ENCODE assay signal across 18 mouse cellular contexts in the genomic region with DNA sequence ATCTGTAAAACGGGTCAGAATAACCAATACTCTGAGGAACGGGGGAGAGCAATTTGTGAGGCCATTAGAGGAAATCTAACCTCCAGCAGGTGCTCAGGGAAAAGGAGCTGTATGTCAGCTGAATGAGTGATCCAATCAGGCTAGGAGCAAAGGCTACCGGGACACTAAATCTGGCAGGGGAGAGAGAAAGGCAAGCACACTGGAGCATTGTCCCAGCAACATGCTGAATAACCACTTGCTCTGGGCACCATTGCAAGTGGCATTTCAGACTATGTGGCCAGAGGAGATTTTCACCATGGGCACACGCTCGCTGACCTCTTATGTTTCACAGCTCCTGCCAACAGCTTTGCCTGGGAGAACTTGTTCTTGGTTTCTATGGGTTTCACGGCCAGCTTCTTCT. TPM values are rescaled to one million over a fixed set of nuclear protein-coding genes. Genes with fewer than 3 reads are reported as not detected.
DNase-seq lines count a peak whose midpoint lies in the region; ATAC-seq lines count a peak whose summit lies in the region.
"Had no signal": no experiment of that assay in that cellular context is flagged by ENCODE, and none has a peak within 500 bp of the region (broad histone marks: within the 10 kb centered on the region; RNA-seq: fewer than 3 reads in every experiment).

No protein-coding gene starts in this region.

- no peaks in the 10 kb centered on the region for H3K27me3 ChIP-seq in hindbrain, embryonic 14.5 days (ENCODE audit: control insufficient read depth, insufficient read depth, low read length)
- no peaks in the 10 kb centered on the region for H3K27me3 ChIP-seq in hindbrain, embryonic 11.5 days (ENCODE audit: control insufficient read depth, insufficient read depth, low read length)
- no peaks in the 10 kb centered on the region for H3K27me3 ChIP-seq in neural tube, embryonic 15.5 days (replicated peaks)
- H3K27me3 ChIP-seq: forebrain, embryonic 13.5 days; heart, embryonic 13.5 days; hindbrain, embryonic 13.5 days; intestine, embryonic 15.5 days; Patski had no signal

- H3K9ac ChIP-seq in hindbrain, embryonic 14.5 days, result no peak overlapping the region
- no peak overlapping the region for H3K9ac ChIP-seq in hindbrain, embryonic 11.5 days (ENCODE audit: low read depth, low read length)
- H3K9ac ChIP-seq in neural tube, embryonic 15.5 days (replicated peaks), result no peak overlapping the region
- H3K9ac ChIP-seq: forebrain, embryonic 13.5 days; heart, embryonic 13.5 days; hindbrain, embryonic 13.5 days; intestine, embryonic 15.5 days had no signal

- DNase-seq in gastrocnemius, adult 18-20 months (ENCODE audit: low spot score), result peak; percentile 70
- DNase-seq in gastrocnemius, postnatal 4 days (ENCODE audit: low spot score in 2 of 2), result no peak
- no peak for DNase-seq in hindbrain, embryonic 14.5 days (ENCODE audit: low spot score)
- no peak for DNase-seq in hindbrain, embryonic 11.5 days (ENCODE audit: low spot score)
- peak; percentile 55 for DNase-seq in Muller cell, postnatal 12 days (ENCODE audit: inconsistent ontology term)
- no peak for DNase-seq in spleen, adult 12 weeks (ENCODE audit: low spot score)
- DNase-seq: adrenal gland, postnatal 14 days; cerebellum, adult 2 months; cerebellum, postnatal 10 days; heart, postnatal 36 days had no signal

- H3K4me3 ChIP-seq in hindbrain, embryonic 14.5 days (replicated peaks; ENCODE audit: low read length), result no peak overlapping the region
- no peak overlapping the region for H3K4me3 ChIP-seq in hindbrain, embryonic 11.5 days (ENCODE audit: low read depth, low read length)
- no peak overlapping the region for H3K4me3 ChIP-seq in neural tube, embryonic 15.5 days (replicated peaks)
- H3K4me3 ChIP-seq: embryonic facial prominence, embryonic 10.5 days; forebrain, embryonic 13.5 days; heart, embryonic 13.5 days; hindbrain, embryonic 13.5 days; intestine, embryonic 15.5 days had no signal

- H3K9me3 ChIP-seq in hindbrain, embryonic 14.5 days (ENCODE audit: control insufficient read depth, low read length), result no peaks in the 10 kb centered on the region
- H3K9me3 ChIP-seq in hindbrain, embryonic 11.5 days (ENCODE audit: control insufficient read depth, low read length), result no peaks in the 10 kb centered on the region
- H3K9me3 ChIP-seq in neural tube, embryonic 15.5 days (replicated peaks), result no peaks in the 10 kb centered on the region
- H3K9me3 ChIP-seq: embryonic facial prominence, embryonic 10.5 days; forebrain, embryonic 13.5 days; heart, embryonic 13.5 days; hindbrain, embryonic 13.5 days; intestine, embryonic 15.5 days had no signal

- H3K27ac ChIP-seq in hindbrain, embryonic 14.5 days, result peak overlapping the region; percentile 38; the same call in 1 of the 2 replicates
- no peak overlapping the region for H3K27ac ChIP-seq in hindbrain, embryonic 11.5 days (ENCODE audit: low read depth, low read length)
- 0 out of 2 replicates have a peak overlapping the region, but pooled peaks have one; percentile 20 for H3K27ac ChIP-seq in neural tube, embryonic 15.5 days (replicated peaks)
- H3K27ac ChIP-seq: embryonic facial prominence, embryonic 10.5 days; forebrain, embryonic 13.5 days; heart, embryonic 13.5 days; intestine, embryonic 15.5 days had no signal

- no peak overlapping the region for H3K4me2 ChIP-seq in hindbrain, embryonic 14.5 days (replicated peaks)
- no peak overlapping the region for H3K4me2 ChIP-seq in hindbrain, embryonic 11.5 days (replicated peaks; ENCODE audit: low read depth, low read length)
- H3K4me2 ChIP-seq in neural tube, embryonic 15.5 days, result no peak overlapping the region
- H3K4me2 ChIP-seq: forebrain, embryonic 13.5 days; heart, embryonic 13.5 days; hindbrain, embryonic 13.5 days; intestine, embryonic 15.5 days had no signal

- no peak for ATAC-seq in hindbrain, embryonic 14.5 days (ENCODE audit: low FRiP score)
- ATAC-seq in hindbrain, embryonic 11.5 days (ENCODE audit: low FRiP score), result no peak
- ATAC-seq in neural tube, embryonic 15.5 days (ENCODE audit: low FRiP score), result no peak
- ATAC-seq: activated CD4-positive, CD25-positive, alpha-beta regulatory T cell, adult 4 months; forebrain, embryonic 13.5 days; intestine, embryonic 15.5 days; Patski had no signal

- no peaks in the 10 kb centered on the region for H3K4me1 ChIP-seq in hindbrain, embryonic 14.5 days (replicated peaks; ENCODE audit: control insufficient read depth, insufficient read depth, low read length)
- no peaks in the 10 kb centered on the region for H3K4me1 ChIP-seq in hindbrain, embryonic 11.5 days (replicated peaks; ENCODE audit: control insufficient read depth, insufficient read depth, low read length)
- H3K4me1 ChIP-seq in neural tube, embryonic 15.5 days, result 0 out of 2 replicates have a peak, but pooled peaks cover 3% of the 10 kb centered on the region
- H3K4me1 ChIP-seq: embryonic facial prominence, embryonic 10.5 days; forebrain, embryonic 13.5 days; heart, embryonic 13.5 days; intestine, embryonic 15.5 days had no signal

- peaks cover 87% of the 10 kb centered on the region for H3K36me3 ChIP-seq in hindbrain, embryonic 14.5 days (replicated peaks; ENCODE audit: control insufficient read depth, insufficient read depth)
- H3K36me3 ChIP-seq in hindbrain, embryonic 11.5 days (ENCODE audit: control insufficient read depth, insufficient read depth, low read length), result no peaks in the 10 kb centered on the region; the same call in 1 of the 2 replicates
- H3K36me3 ChIP-seq in neural tube, embryonic 15.5 days, result peaks cover 71% of the 10 kb centered on the region

- 92% methylated on average over 6 of the region's 6 CpGs for WGBS in hindbrain, embryonic 14.5 days
- WGBS in hindbrain, embryonic 11.5 days, result 93% methylated on average over 6 of the region's 6 CpGs
- 80% methylated on average over 6 of the region's 6 CpGs for WGBS in neural tube, embryonic 15.5 days

RNA-seq across cellular contexts. Expression of gene Rspry1, which starts 19.2 kb away (rescaled TPM):
- total RNA-seq in gastrocnemius, adult 18-20 months (2021), result 1 to 10 TPM; 7.9 TPM
- 10 to 100 TPM; 20.2 to 22.7 TPM for total RNA-seq in gastrocnemius, postnatal 4 days (2021)
- 44.8 and 46.5 TPM in 2 replicates for polyA plus RNA-seq in hindbrain, embryonic 14.5 days (2014; fragmentation: Nextera tagmentation; extraction: Ambion mirVana)
- 45.5 and 50.4 TPM in 2 replicates for polyA plus RNA-seq in hindbrain, embryonic 11.5 days (2014; fragmentation: Nextera tagmentation; extraction: Ambion mirVana)
- 50.0 and 50.2 TPM in 2 replicates for polyA plus RNA-seq in neural tube, embryonic 15.5 days (2015; fragmentation: Nextera tagmentation; extraction: Ambion mirVana)

RNA-seq across cellular contexts. Expression of gene Fam192a, which starts 19.2 kb away (rescaled TPM):
- 10 to 100 TPM; 18.0 to 22.8 TPM for total RNA-seq in gastrocnemius, adult 18-20 months (2021)
- total RNA-seq in gastrocnemius, postnatal 4 days (2021), result 10 to 100 TPM; 27.1 to 33.0 TPM
- polyA plus RNA-seq in hindbrain, embryonic 14.5 days (2014; fragmentation: Nextera tagmentation; extraction: Ambion mirVana), result 75.7 and 82.7 TPM in 2 replicates
- 110 TPM in 2 replicates for polyA plus RNA-seq in hindbrain, embryonic 11.5 days (2014; fragmentation: Nextera tagmentation; extraction: Ambion mirVana)
- polyA plus RNA-seq in neural tube, embryonic 15.5 days (2015; fragmentation: Nextera tagmentation; extraction: Ambion mirVana), result 66.6 and 70.5 TPM in 2 replicates

RNA-seq across cellular contexts. Expression of gene Cpne2, which starts 49.8 kb away (rescaled TPM):
- 10 to 100 TPM in 1 of 2 experiments, 1 to 10 TPM in 1; 5.8 to 10.1 TPM for total RNA-seq in gastrocnemius, adult 18-20 months (2021)
- 10 to 100 TPM; 20.1 to 27.0 TPM for total RNA-seq in gastrocnemius, postnatal 4 days (2021)
- 21.6 and 21.8 TPM in 2 replicates for polyA plus RNA-seq in hindbrain, embryonic 14.5 days (2014; fragmentation: Nextera tagmentation; extraction: Ambion mirVana)
- polyA plus RNA-seq in hindbrain, embryonic 11.5 days (2014; fragmentation: Nextera tagmentation; extraction: Ambion mirVana), result 9.8 and 10.1 TPM in 2 replicates
- 25.6 and 29.9 TPM in 2 replicates for polyA plus RNA-seq in neural tube, embryonic 15.5 days (2015; fragmentation: Nextera tagmentation; extraction: Ambion mirVana)

Comparison
In these comparisons a context has a peak if more than half of its experiments do, and no peak if none do; other contexts are left out.
1. DNase-seq: peak in gastrocnemius, adult 18-20 months (single experiment) and Muller cell, postnatal 12 days (single experiment); none in gastrocnemius, postnatal 4 days (0 of 2), hindbrain, embryonic 14.5 days (single experiment), hindbrain, embryonic 11.5 days (single experiment) and spleen, adult 12 weeks (single experiment).